Comparison of ENCODE assay signal across 8 mouse cellular contexts in the genomic region with DNA sequence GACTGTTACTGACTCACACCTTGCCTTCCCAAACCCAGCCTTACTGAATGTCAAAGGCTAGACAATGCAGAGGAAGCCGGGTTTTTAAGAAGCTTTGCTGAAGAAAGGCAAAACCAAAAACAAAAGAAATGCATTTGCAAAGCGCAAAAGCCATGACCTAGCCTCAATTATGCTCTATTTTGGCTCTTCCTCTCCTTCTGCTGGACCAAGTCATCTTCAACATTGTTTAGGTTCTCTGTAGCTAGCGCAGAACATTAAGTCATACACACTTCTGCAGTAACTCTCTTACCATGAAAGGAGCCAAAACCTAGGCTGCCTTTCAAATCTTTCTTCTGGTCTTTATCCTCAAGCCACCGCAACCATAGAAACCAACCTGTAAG. TPM values are rescaled to one million over a fixed set of nuclear protein-coding genes. Genes with fewer than 3 reads are reported as not detected.
DNase-seq lines count a peak whose midpoint lies in the region; ATAC-seq and TF ChIP-seq lines count a peak whose summit lies in the region.

No protein-coding gene starts in this region.

- no peak for DNase-seq in gastrocnemius, adult 2 months
- DNase-seq in gastrocnemius, postnatal 4 days (ENCODE audit: low spot score in 2 of 2), result no peak
- DNase-seq in 416B (ENCODE audit: low read depth), result peak; percentile 29
- DNase-seq in liver, embryonic 14.5 days (ENCODE audit: low read depth in 3 of 3, low spot score in 3 of 3), result no peak
- no peak for DNase-seq in cerebellum, postnatal 10 days
- no peak for DNase-seq in gastrocnemius, adult 18-20 months (ENCODE audit: low spot score)

- peak overlapping the region; percentile 97 for H3K4me3 ChIP-seq in gastrocnemius, adult 2 months
- peak overlapping the region; percentile 96 for H3K4me3 ChIP-seq in forebrain, embryonic 13.5 days
- H3K4me3 ChIP-seq in liver, embryonic 14.5 days (ENCODE audit: insufficient read depth in 1 of 2, low read depth in 2 of 2, low read length in 2 of 2), result peak overlapping the region in 1 of 2 experiments; percentile 68; a peak in 1 of 4 replicates

- H3K27ac ChIP-seq in gastrocnemius, adult 2 months, result no peak overlapping the region
- H3K27ac ChIP-seq in forebrain, embryonic 13.5 days, result peak overlapping the region; percentile 99
- no peak overlapping the region for H3K27ac ChIP-seq in liver, embryonic 14.5 days

- peaks cover 19% of the 10 kb centered on the region for H3K4me1 ChIP-seq in forebrain, embryonic 13.5 days
- no peaks in the 10 kb centered on the region for H3K4me1 ChIP-seq in liver, embryonic 14.5 days (replicated peaks; ENCODE audit: control insufficient read depth in 2 of 2, insufficient read depth in 2 of 2, low read length in 1 of 2)

- no peak for TF ChIP-seq CTCF in gastrocnemius, adult 2 months (IDR thresholded peaks at IDR 0.05)
- TF ChIP-seq CTCF in liver, embryonic 14.5 days (IDR thresholded peaks at IDR 0.05; ENCODE audit: low read depth), result no peak

- no peaks in the 10 kb centered on the region for H3K9me3 ChIP-seq in forebrain, embryonic 13.5 days (replicated peaks)
- H3K9me3 ChIP-seq in liver, embryonic 14.5 days (ENCODE audit: control insufficient read depth, low read length), result no peaks in the 10 kb centered on the region

- ATAC-seq in forebrain, embryonic 13.5 days, result peak; percentile 1; the same call in 1 of the 2 replicates
- ATAC-seq in liver, embryonic 14.5 days (ENCODE audit: insufficient read depth), result no peak
- no peak for ATAC-seq in erythroblast, adult 5-6 weeks (replicated peaks; ENCODE audit: low FRiP score, poor library complexity, severe bottlenecking)

- 3% methylated on average over 4 of the region's 4 CpGs for WGBS in forebrain, embryonic 13.5 days
- 21% methylated on average over 4 of the region's 4 CpGs for WGBS in liver, embryonic 14.5 days (ENCODE audit: insufficient replicate concordance)

- no peaks in the 10 kb centered on the region for H3K36me3 ChIP-seq in forebrain, embryonic 13.5 days (ENCODE audit: poor library complexity, severe bottlenecking)
- H3K36me3 ChIP-seq in liver, embryonic 14.5 days (replicated peaks; ENCODE audit: control insufficient read depth, insufficient read depth, low read depth), result no peaks in the 10 kb centered on the region

- peak overlapping the region; percentile 85 for H3K4me2 ChIP-seq in forebrain, embryonic 13.5 days
- peak overlapping the region; percentile 67 for H3K4me2 ChIP-seq in liver, embryonic 14.5 days (ENCODE audit: low read depth)

- TF ChIP-seq EP300 in liver, embryonic 14.5 days (IDR thresholded peaks at IDR 0.05; ENCODE audit: low read depth), result no peak

- intact Hi-C loops in gastrocnemius, adult 2 months (cut with DNase I), result no loop called here

- peak overlapping the region; percentile 98 for H3K9ac ChIP-seq in forebrain, embryonic 13.5 days
- no peak overlapping the region for H3K9ac ChIP-seq in liver, embryonic 14.5 days (replicated peaks)

- H3K27me3 ChIP-seq in forebrain, embryonic 13.5 days, result no peaks in the 10 kb centered on the region
- peaks cover 32% of the 10 kb centered on the region for H3K27me3 ChIP-seq in liver, embryonic 14.5 days (ENCODE audit: control insufficient read depth, insufficient read depth, low read length)

RNA-seq across cellular contexts. Expression of a gene that starts 1.5 kb away (rescaled TPM):
- 1 to 10 TPM; 4.1 to 5.9 TPM for total RNA-seq in gastrocnemius, adult 2 months (2021)
- total RNA-seq in gastrocnemius, postnatal 4 days (2021), result 10 to 100 TPM; 17.1 to 21.5 TPM
- 36.8 and 39.0 TPM in 2 replicates for polyA plus RNA-seq in forebrain, embryonic 13.5 days (2015; fragmentation: Nextera tagmentation; extraction: Ambion mirVana)
- polyA plus RNA-seq in liver, embryonic 14.5 days (2012; rRNA removed), result 1.1 and 1.3 TPM in 2 replicates
- 0.76 and 0.77 TPM in 2 replicates for polyA plus RNA-seq in liver, embryonic 14.5 days (2014; fragmentation: Nextera tagmentation; extraction: Ambion mirVana)
- not detected in 2 replicates for total RNA-seq in erythroblast, adult 5-6 weeks (2015; ENCODE audit: low replicate concordance)
- 0.51 and 0.70 TPM in 2 replicates for total RNA-seq in erythroblast, adult 5-6 weeks (2017; ENCODE audit: low replicate concordance)
- 1 to 10 TPM; 3.7 to 4.9 TPM for total RNA-seq in gastrocnemius, adult 18-20 months (2021)
